Mouse (Mus musculus) liver, embryonic 15.5 days (tissue): ENCODE measurements around the gene Cops9. TPM values are rescaled to one million over a fixed set of nuclear protein-coding genes. Genes with fewer than 3 reads are reported as not detected.
A peak's percentile ranks its signal among the peaks of the same experiment; 100 is the strongest.

Experiments
- ATAC-seq: fragments of 200-750 bp; cut with Nextera tagmentation; 2 replicates; pipeline ENCODE4 v1.8.0; 2017; ENCODE audit warnings: moderate number of reproducible peaks, mild to moderate bottlenecking, moderate library complexity; ENCODE audit not compliant: insufficient read depth
- H3K27ac ChIP-seq: fragments of 300-500 bp; sonication (generic); replicated peaks from 2 replicates; pipeline ENCODE4 v1.5.1; 2015; ENCODE audit warnings: mild to moderate bottlenecking, inconsistent platforms
- H3K27me3 ChIP-seq: fragments of 300-500 bp; sonication (generic); 2 replicates; pipeline ENCODE4 v1.6.1; 2015; ENCODE audit warnings: mild to moderate bottlenecking, inconsistent platforms
- H3K36me3 ChIP-seq: fragments of 300-500 bp; sonication (generic); replicated peaks from 2 replicates; pipeline ENCODE4 v1.6.1; 2015; ENCODE audit warnings: moderate library complexity, mild to moderate bottlenecking, inconsistent platforms
- H3K4me1 ChIP-seq: fragments of 300-500 bp; sonication (generic); replicated peaks from 2 replicates; pipeline ENCODE4 v1.6.1; 2015; ENCODE audit warnings: inconsistent platforms
- H3K4me2 ChIP-seq: fragments of 300-500 bp; sonication (generic); 2 replicates; pipeline ENCODE4 v1.6.1; 2015; ENCODE audit warnings: moderate library complexity, mild to moderate bottlenecking, inconsistent platforms
- H3K4me3 ChIP-seq: fragments of 300-500 bp; sonication (generic); replicated peaks from 2 replicates; pipeline ENCODE4 v1.5.1; 2015; ENCODE audit warnings: mild to moderate bottlenecking, inconsistent platforms
- H3K9ac ChIP-seq: fragments of 300-500 bp; sonication (generic); 2 replicates; pipeline ENCODE4 v1.6.1; 2015; ENCODE audit warnings: moderate library complexity, mild to moderate bottlenecking, inconsistent platforms
- H3K9me3 ChIP-seq: fragments of 300-500 bp; sonication (generic); replicated peaks from 2 replicates; pipeline ENCODE4 v1.6.1; 2016; ENCODE audit warnings: inconsistent platforms
- WGBS: fragments of 180-500 bp; shearing (Covaris S2); methylation state at CpG from one replicate; pipeline ENCODE4 v1.1.7; 2015; ENCODE audit warnings: mixed read lengths; ENCODE audit not compliant: insufficient replicate concordance; 5-methylcytosine and 5-hydroxymethylcytosine counted together
- polyA plus RNA-seq: library from polyadenylated mRNA; unstranded; fragments of >200 nt; fragmentation: Nextera tagmentation; extraction: Ambion mirVana; gene quantifications from 2 replicates; pipeline ENCODE4 v1.2.1, GENCODE M21; 2015

Cops9 gene
- polyA plus RNA-seq, 1 experiment from 2014 or later: 173 TPM

DNA sequence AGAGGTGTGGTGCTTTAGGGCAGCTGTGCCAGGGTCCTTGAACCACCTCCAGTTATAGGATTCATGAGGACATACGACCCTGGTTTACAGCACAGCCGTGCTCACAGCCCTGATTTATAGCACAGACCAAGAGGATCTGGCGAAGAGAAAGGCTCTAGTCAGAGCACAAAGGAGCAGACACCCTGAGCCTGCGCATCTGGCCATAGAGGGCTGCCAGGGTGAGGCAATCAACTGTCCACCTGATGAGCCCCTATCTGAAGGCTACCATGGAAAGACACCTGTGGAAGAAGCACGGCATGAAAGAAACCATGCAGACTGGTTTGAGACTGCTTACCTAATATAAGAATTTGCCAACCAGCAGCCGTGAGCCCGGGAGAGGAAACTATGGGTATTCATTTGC lies 4.8 kb upstream of the Cops9 start:
- no peaks in the 10 kb centered on the region for H3K27me3 ChIP-seq
- H3K9ac ChIP-seq: no peak overlapping the region
- no peaks in the 10 kb centered on the region for H3K9me3 ChIP-seq
- WGBS: 67% methylated on average over 7 of the region's 7 CpGs
- H3K4me3 ChIP-seq: no peak overlapping the region
- peaks cover 12% of the 10 kb centered on the region for H3K4me1 ChIP-seq
- no peak for ATAC-seq
- no peaks in the 10 kb centered on the region for H3K36me3 ChIP-seq
- no peak overlapping the region for H3K4me2 ChIP-seq
- H3K27ac ChIP-seq: no peak overlapping the region

DNA sequence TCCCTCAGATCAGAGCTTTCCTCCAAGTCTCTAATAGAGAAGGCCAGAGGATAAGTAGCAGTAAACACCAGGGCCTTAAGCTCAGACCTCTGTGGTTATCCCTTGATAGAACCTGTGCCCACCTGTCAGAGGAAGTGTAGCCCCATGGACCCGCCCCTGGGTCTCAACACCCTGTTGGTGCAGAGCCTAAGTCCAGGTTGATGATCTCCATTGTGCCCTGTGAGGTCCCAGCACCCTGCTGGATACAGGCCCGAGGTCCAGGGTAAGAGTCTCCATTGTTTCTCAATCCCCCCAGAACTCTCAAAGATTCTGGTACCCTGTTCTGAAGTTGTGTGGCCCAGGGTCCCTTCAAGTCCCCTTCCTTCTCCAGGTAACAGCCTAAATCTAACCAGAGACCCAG lies 4.3 kb upstream of the Cops9 start:
- Histone ChIP-seq H3K4me3 (no peak overlapping the region), H3K9me3 (no peaks in the 10 kb centered on the region)
- WGBS: 38% methylated on average over 2 of the region's 2 CpGs

GRCm38 (mm10) chr1:92644916-92645315 lies 3.1 kb upstream of the Cops9 start:
- H3K4me2 ChIP-seq: no peak overlapping the region
- no peaks in the 10 kb centered on the region for H3K9me3 ChIP-seq
- no peak overlapping the region for H3K4me3 ChIP-seq
- H3K4me1 ChIP-seq: peaks cover 26% of the 10 kb centered on the region
- no peaks in the 10 kb centered on the region for H3K27me3 ChIP-seq
- H3K36me3 ChIP-seq: no peaks in the 10 kb centered on the region
- no peak for ATAC-seq
- 71% methylated on average over 5 of the region's 5 CpGs for WGBS
- no peak overlapping the region for H3K9ac ChIP-seq
- no peak overlapping the region for H3K27ac ChIP-seq

More for the DNA sequence above, 4.3 kb upstream of the Cops9 start:
- H3K27me3 ChIP-seq: no peaks in the 10 kb centered on the region
- no peaks in the 10 kb centered on the region for H3K36me3 ChIP-seq
- H3K4me1 ChIP-seq: peaks cover 14% of the 10 kb centered on the region
- no peak overlapping the region for H3K9ac ChIP-seq
- H3K4me2 ChIP-seq: no peak overlapping the region
- no peak for ATAC-seq
- H3K27ac ChIP-seq: no peak overlapping the region

DNA sequence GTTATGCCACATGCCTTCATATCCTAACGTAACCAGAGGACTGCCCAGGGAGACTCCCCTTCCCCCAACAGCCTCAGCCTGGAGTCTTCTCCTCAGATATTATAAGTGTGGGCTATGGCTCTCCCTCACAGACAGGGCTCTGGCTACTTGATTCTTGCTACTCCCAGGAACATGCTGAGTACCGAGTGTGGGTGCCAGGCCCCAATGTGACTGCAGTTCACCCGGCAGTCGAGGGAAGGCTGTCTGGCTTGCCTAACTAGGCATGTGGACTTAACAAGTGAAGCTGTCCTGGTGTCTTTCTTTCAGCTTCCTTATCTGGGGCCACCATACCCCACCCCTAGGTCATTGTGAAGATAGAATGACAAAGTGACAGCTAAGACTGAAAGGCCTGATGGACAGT lies 1.9 kb upstream of the Cops9 start:
- WGBS: 51% methylated on average over 4 of the region's 4 CpGs
- peaks cover 5% of the 10 kb centered on the region; the same call in 1 of the 2 replicates for H3K36me3 ChIP-seq
- H3K9ac ChIP-seq: no peak overlapping the region
- H3K9me3 ChIP-seq: no peaks in the 10 kb centered on the region
- H3K27ac ChIP-seq: no peak overlapping the region
- no peak overlapping the region for H3K4me2 ChIP-seq
- H3K4me1 ChIP-seq: peaks cover 30% of the 10 kb centered on the region
- no peaks in the 10 kb centered on the region for H3K27me3 ChIP-seq
- no peak for ATAC-seq
- no peak overlapping the region for H3K4me3 ChIP-seq

DNA sequence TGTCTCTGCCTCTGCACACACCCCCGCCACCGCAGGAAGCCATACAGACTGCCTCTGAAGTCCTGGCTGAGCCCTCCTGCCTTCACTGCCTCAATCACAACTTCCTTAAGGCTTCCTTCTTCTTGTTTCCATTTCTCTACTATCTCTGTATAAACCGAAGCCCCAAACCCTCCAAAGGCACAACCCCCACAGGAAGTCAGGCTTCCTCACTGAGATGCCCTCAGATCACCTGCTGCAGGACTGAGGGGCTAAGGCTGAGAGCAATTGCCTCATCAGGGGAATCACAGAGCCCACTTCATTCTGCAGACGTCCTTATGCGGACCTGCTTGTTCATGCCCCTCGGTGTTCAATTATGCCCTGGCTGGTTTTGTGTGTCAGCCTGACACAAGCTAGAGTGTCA lies 1.4 kb downstream of the Cops9 start:
- no peak for ATAC-seq
- H3K27me3 ChIP-seq: no peaks in the 10 kb centered on the region
- peak overlapping the region; percentile 85 for H3K4me3 ChIP-seq
- no peaks in the 10 kb centered on the region for H3K9me3 ChIP-seq
- whole genome bisulfite sequencing: 33% methylated on average over 6 of the region's 6 CpGs
- peaks cover 35% of the 10 kb centered on the region for H3K36me3 ChIP-seq
- peak overlapping the region; percentile 82 for H3K4me2 ChIP-seq
- H3K9ac ChIP-seq: no peak overlapping the region
- H3K4me1 ChIP-seq: peaks cover 26% of the 10 kb centered on the region
- H3K27ac ChIP-seq: no peak overlapping the region

DNA sequence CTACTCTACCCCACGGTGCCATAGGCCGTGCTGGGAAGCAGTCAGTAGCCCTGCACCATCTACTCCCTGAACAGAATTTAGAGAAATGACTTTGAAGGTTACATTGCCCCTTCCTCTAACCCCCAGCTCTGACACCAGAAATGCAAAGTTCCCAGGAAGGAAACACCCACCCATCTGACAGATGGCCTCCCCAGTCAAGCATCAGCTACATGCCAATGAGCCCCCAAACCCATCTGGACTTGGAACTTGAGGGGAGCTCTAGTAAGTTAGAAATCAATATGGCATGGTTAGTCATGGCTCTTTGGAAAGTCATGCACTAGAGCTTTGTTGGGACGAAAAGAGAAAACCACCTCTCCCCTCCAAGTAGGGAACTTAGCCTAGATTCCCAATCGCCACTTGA lies 3.0 kb downstream of the Cops9 start:
- WGBS: 79% methylated on average over 4 of the region's 4 CpGs
- H3K9me3 ChIP-seq: no peaks in the 10 kb centered on the region
- H3K27me3 ChIP-seq: no peaks in the 10 kb centered on the region
- H3K9ac ChIP-seq: no peak overlapping the region
- no peak for ATAC-seq
- no peak overlapping the region for H3K4me3 ChIP-seq
- peaks cover 35% of the 10 kb centered on the region for H3K36me3 ChIP-seq
- peaks cover 26% of the 10 kb centered on the region for H3K4me1 ChIP-seq
- H3K4me2 ChIP-seq: no peak overlapping the region
- H3K27ac ChIP-seq: no peak overlapping the region

GRCm38 (mm10) chr1:92638181-92638580 lies 3.6 kb downstream of the Cops9 start:
- Histone ChIP-seq H3K27me3 (no peaks in the 10 kb centered on the region), H3K36me3 (peaks cover 35% of the 10 kb centered on the region), H3K27ac (no peak overlapping the region), H3K4me3 (no peak overlapping the region), H3K4me2 (no peak overlapping the region), H3K9ac (no peak overlapping the region), H3K9me3 (no peaks in the 10 kb centered on the region), H3K4me1 (peaks cover 26% of the 10 kb centered on the region)
- ATAC-seq: no peak
- 80% methylated on average over 3 of the region's 3 CpGs for WGBS

GRCm38 (mm10) chr1:92637501-92638172 lies 4.1 kb downstream of the Cops9 start:
- no peaks in the 10 kb centered on the region for H3K9me3 ChIP-seq
- H3K36me3 ChIP-seq: peaks cover 35% of the 10 kb centered on the region

GRCm38 (mm10) chr1:92636676-92637075 lies 5.1 kb downstream of the Cops9 start:
- ATAC-seq: no peak
- no peak overlapping the region for H3K4me2 ChIP-seq
- no peaks in the 10 kb centered on the region for H3K27me3 ChIP-seq
- H3K4me3 ChIP-seq: no peak overlapping the region
- H3K4me1 ChIP-seq: peaks cover 19% of the 10 kb centered on the region
- no peaks in the 10 kb centered on the region for H3K9me3 ChIP-seq
- H3K27ac ChIP-seq: no peak overlapping the region
- H3K9ac ChIP-seq: no peak overlapping the region
- H3K36me3 ChIP-seq: peaks cover 35% of the 10 kb centered on the region
- 82% methylated on average over 11 of the region's 11 CpGs for WGBS

More at GRCm38 (mm10) chr1:92637501-92638172, 4.1 kb downstream of the Cops9 start:
- Histone ChIP-seq H3K4me3 (no peak overlapping the region), H3K27me3 (no peaks in the 10 kb centered on the region), H3K4me1 (peaks cover 26% of the 10 kb centered on the region), H3K27ac (no peak overlapping the region), H3K4me2 (no peak overlapping the region), H3K9ac (no peak overlapping the region)
- 78% methylated on average over 15 of the region's 15 CpGs for WGBS
- no peak for ATAC-seq

GRCm38 (mm10) chr1:92636015-92636414 lies 5.8 kb downstream of the Cops9 start:
- H3K36me3 ChIP-seq: peaks cover 35% of the 10 kb centered on the region
- H3K9ac ChIP-seq: no peak overlapping the region
- WGBS: 72% methylated on average over 8 of the region's 8 CpGs
- ATAC-seq: no peak
- no peaks in the 10 kb centered on the region for H3K27me3 ChIP-seq
- no peak overlapping the region for H3K27ac ChIP-seq
- H3K4me2 ChIP-seq: no peak overlapping the region
- H3K4me3 ChIP-seq: no peak overlapping the region
- H3K9me3 ChIP-seq: no peaks in the 10 kb centered on the region
- H3K4me1 ChIP-seq: peaks cover 15% of the 10 kb centered on the region

DNA sequence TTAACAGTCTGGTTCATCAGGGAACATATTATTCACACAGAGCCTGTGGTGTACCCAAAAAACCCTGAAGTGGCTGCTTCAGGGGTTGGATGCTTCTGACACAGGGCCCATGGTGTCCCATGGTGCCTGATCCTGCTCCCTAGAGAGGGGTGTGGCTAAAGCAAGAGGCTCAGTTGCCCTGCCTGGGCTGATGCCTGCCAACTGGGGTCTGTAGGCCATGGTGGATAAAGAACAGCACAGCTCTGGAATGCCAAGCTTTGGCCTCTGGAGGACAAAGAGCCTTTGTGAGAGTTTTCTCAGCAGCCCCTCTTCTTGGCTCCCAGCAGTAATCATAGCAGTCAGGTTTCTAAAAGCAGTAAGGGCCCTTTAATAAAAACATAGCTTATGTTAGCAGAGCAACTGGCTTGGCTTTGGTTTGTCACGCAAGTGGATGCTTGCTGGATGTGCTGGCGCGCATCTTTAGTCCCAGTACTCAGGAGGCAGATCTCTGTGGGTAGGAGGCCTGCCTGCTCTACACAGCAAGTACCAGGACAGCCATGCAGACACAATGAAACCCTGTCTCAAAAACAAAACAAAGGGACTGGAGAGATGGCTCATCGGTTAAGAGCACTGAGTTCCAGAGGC lies 6.7 kb downstream of the Cops9 start:
- Histone ChIP-seq H3K36me3 (peaks cover 35% of the 10 kb centered on the region), H3K9ac (no peak overlapping the region), H3K9me3 (no peaks in the 10 kb centered on the region), H3K27me3 (no peaks in the 10 kb centered on the region), H3K4me3 (no peak overlapping the region), H3K4me1 (peaks cover 6% of the 10 kb centered on the region), H3K27ac (no peak overlapping the region), H3K4me2 (no peak overlapping the region)
- 78% methylated on average over 4 of the region's 4 CpGs for WGBS
- ATAC-seq: no peak
